Mouse (Mus musculus): ENCODE measurements at regions not wholly inside any gene's neighbourhood (a gene's known extent, or its start where the extent isn't known, plus 50 kb on each side); places are given as distances from the start of the nearest gene placed in this dataset.

DNA sequence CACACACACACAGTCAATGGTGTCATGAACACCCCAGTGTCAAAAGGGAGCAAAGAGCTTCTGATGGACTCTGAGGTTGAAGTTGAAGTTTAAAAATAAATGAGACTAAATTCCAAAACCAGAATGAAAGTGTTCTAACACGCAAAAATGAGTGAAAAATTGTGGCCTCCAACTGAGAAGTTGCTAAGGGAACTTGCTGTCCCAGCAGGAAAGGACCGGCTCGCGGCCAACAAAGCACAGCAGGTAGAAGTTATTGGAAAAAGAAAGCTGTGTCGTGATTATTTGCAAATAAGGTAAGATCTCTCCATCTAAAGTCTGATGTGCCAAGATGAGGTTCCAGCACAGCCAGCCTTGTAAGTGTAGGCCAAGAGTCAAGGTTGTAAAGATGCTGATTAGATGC, 169.7 kb downstream of the Nrp2 start:
- Histone ChIP-seq H3K36me3 (no peaks in the 10 kb centered on the region), H3K9ac (replicated peaks) (no peak overlapping the region), H3K27ac (replicated peaks) (no peak overlapping the region), H3K4me2 (replicated peaks) (no peak overlapping the region), H3K4me3 (no peak overlapping the region), H3K27me3 (no peaks in the 10 kb centered on the region), H3K4me1 (no peaks in the 10 kb centered on the region), H3K9me3 (no peaks in the 10 kb centered on the region)
- no peak for ATAC-seq (ENCODE audit: low FRiP score, low read depth)
- 81% methylated on average over 5 of the region's 5 CpGs for WGBS

DNA sequence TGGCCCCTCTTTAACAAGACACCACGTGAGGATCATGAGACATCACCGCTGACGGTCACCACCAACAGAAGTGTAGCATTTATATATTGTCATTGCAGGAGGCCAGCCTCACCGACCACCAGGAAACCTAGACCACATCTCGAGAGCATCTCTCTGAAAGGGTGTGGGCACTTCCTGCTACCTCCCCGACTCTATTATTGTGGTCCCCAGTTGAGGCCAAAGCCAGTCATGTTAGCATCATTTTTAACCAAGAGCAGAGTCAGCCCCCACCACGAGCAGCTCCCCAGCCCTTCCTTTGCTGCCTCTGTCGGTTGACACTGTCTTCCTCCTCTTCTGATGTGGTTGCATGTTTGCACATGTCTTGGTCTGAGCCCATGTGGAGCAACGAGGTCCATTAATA, 172.5 kb downstream of the Nrp2 start:
- H3K4me2 ChIP-seq (replicated peaks), result no peak overlapping the region
- no peak for ATAC-seq (ENCODE audit: low FRiP score, low read depth)
- H3K27ac ChIP-seq (replicated peaks), result no peak overlapping the region
- H3K27me3 ChIP-seq, result no peaks in the 10 kb centered on the region; the same call in 1 of the 2 replicates
- H3K9me3 ChIP-seq, result no peaks in the 10 kb centered on the region
- H3K36me3 ChIP-seq, result no peaks in the 10 kb centered on the region
- 80% methylated on average over 9 of the region's 9 CpGs for WGBS
- peaks cover 3% of the 10 kb centered on the region; the same call in 1 of the 2 replicates for H3K4me1 ChIP-seq
- H3K4me3 ChIP-seq, result no peak overlapping the region
- no peak overlapping the region for H3K9ac ChIP-seq (replicated peaks)

DNA sequence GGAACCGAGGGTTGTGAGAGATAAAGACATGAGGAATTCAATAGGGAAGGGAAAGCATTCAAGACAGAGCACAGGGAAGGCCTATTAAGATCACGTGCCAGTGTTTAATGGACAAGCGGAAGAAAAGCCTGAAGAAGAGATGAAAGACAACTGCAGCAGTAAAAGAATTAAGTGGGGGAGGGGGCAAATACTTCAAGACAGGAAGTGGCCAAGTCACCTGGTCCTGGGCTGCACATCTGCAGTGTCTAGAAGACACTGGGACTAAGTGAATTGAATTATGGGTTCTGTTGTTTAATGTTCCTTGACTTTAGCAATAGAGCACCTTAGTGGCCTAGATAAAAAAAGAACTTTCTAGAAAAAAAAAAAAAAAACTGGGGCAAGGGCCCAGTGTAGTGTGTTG, 173.6 kb downstream of the Nrp2 start:
- ATAC-seq (ENCODE audit: low FRiP score, low read depth), result no peak
- Histone ChIP-seq H3K27ac (replicated peaks) (no peak overlapping the region), H3K4me3 (no peak overlapping the region), H3K4me1 (peaks cover 3% of the 10 kb centered on the region; the same call in 1 of the 2 replicates), H3K9me3 (no peaks in the 10 kb centered on the region), H3K4me2 (replicated peaks) (no peak overlapping the region), H3K9ac (replicated peaks) (no peak overlapping the region), H3K27me3 (no peaks in the 10 kb centered on the region; the same call in 1 of the 2 replicates), H3K36me3 (no peaks in the 10 kb centered on the region)
- 60% methylated on average over 3 of the region's 3 CpGs for WGBS

DNA sequence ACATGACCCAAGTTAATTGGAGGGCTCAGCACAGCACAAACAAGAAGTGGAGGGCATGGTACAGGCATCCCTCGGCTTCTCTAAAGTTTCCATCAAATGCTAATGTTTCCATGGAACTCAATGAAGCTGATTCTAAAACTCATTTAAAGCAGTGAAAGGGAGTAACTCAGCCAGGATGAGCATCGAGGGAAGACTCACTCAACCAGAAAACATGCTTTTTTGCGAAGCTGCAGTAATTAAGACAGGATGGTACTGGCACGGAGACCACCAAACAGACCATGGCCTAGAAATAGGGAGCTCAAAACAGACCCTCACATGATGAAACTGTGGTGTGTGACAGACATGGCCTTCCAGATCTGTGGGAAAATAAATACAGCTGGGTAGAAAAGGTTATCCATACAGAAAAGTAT, 177.8 kb downstream of the Nrp2 start:
- Histone ChIP-seq H3K36me3 (no peaks in the 10 kb centered on the region), H3K4me2 (replicated peaks) (no peak overlapping the region), H3K9ac (replicated peaks) (no peak overlapping the region), H3K9me3 (no peaks in the 10 kb centered on the region), H3K4me3 (no peak overlapping the region), H3K27ac (replicated peaks) (no peak overlapping the region), H3K27me3 (no peaks in the 10 kb centered on the region; the same call in 1 of the 2 replicates), H3K4me1 (peaks cover 3% of the 10 kb centered on the region; the same call in 1 of the 2 replicates)
- ATAC-seq (ENCODE audit: low FRiP score, low read depth), result no peak
- 37% methylated on average over 4 of the region's 4 CpGs for WGBS

DNA sequence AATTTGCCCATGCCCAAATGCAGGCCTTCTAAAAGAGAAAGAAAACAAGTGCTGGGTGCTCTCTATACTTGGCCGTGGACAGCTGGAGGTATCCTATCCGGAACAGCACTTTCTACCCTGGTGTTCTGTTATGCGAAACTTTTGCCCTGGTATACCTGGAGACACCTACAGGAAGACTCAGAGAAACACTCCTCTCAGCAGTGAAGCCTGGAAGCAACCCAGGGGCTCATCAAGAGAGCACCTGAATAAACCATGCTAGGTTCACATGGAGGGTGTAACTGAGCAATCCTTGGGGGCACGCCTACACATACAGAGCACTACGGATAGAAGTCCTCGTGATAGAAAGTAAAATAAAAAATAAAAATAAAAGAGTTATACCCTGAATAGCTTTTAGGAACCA, 178.4 kb downstream of the Nrp2 start:
- Histone ChIP-seq H3K4me1 (peaks cover 3% of the 10 kb centered on the region; the same call in 1 of the 2 replicates), H3K4me2 (replicated peaks) (no peak overlapping the region), H3K9ac (replicated peaks) (no peak overlapping the region), H3K27me3 (no peaks in the 10 kb centered on the region; the same call in 1 of the 2 replicates), H3K27ac (replicated peaks) (no peak overlapping the region), H3K4me3 (no peak overlapping the region), H3K9me3 (no peaks in the 10 kb centered on the region), H3K36me3 (no peaks in the 10 kb centered on the region)
- WGBS, result 81% methylated on average over 6 of the region's 6 CpGs
- ATAC-seq (ENCODE audit: low FRiP score, low read depth), result no peak

DNA sequence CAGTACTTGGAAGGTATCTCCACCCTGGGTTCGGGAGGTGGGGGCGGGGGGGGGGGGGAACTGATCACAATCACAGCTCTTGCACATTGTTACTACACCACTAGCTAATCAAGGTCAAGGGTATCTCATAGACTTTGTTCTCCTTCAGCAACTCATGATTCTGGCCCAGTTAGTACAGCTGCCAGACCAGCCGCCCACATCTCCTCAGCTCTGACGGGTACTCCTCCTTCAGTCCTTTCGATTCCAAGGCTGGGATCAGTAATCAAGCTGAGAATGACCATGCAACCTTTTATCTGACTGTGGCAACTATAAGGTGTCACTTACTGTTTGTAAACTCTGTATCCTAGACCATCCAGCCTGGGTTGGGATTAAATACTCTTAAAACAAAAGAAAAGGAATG, 178.9 kb downstream of the Nrp2 start:
- H3K36me3 ChIP-seq, result no peaks in the 10 kb centered on the region
- no peak overlapping the region for H3K9ac ChIP-seq (replicated peaks)
- H3K9me3 ChIP-seq, result no peaks in the 10 kb centered on the region
- H3K4me1 ChIP-seq, result peaks cover 3% of the 10 kb centered on the region; the same call in 1 of the 2 replicates
- no peak overlapping the region for H3K27ac ChIP-seq (replicated peaks)
- H3K27me3 ChIP-seq, result no peaks in the 10 kb centered on the region; the same call in 1 of the 2 replicates
- no peak overlapping the region for H3K4me3 ChIP-seq
- no peak overlapping the region for H3K4me2 ChIP-seq (replicated peaks)
- 82% methylated on average over 5 of the region's 5 CpGs for WGBS
- no peak for ATAC-seq (ENCODE audit: low FRiP score, low read depth)

DNA sequence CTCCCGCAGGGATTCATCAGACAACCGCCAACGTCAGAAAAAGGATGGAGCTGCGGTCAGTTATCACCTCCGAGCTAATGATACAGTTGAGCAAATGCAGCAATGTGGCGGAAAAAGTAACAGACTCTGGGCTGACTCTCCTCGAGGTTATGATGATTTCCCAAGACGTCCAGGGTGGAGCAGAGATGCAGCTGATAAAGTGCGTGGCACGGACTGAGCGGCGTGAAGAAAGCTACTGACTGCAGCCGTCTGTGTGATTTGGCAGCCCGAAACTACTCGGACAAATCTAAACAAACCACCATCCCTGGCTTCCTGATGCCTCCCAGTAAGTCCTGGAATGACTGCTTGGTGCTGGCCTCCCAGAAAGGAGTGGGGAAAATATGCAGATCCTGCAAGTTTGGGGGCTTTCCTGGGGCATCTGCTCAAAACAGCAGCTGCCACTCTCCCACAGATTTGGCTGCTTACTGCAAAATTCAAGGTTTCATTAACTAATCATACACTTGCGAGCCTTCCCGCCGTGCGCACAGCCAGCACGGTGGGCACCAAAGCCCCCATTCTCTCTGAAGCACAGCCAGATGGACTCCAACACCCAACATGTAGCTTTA, 181.9 kb downstream of the Nrp2 start:
- Histone ChIP-seq H3K4me2 (replicated peaks) (no peak overlapping the region), H3K9me3 (no peaks in the 10 kb centered on the region), H3K9ac (replicated peaks) (no peak overlapping the region), H3K4me3 (no peak overlapping the region), H3K27me3 (no peaks in the 10 kb centered on the region), H3K4me1 (peaks cover 3% of the 10 kb centered on the region; the same call in 1 of the 2 replicates), H3K36me3 (no peaks in the 10 kb centered on the region), H3K27ac (replicated peaks) (no peak overlapping the region)
- ATAC-seq (ENCODE audit: low FRiP score, low read depth), result no peak
- 81% methylated on average over 20 of the region's 20 CpGs for WGBS

DNA sequence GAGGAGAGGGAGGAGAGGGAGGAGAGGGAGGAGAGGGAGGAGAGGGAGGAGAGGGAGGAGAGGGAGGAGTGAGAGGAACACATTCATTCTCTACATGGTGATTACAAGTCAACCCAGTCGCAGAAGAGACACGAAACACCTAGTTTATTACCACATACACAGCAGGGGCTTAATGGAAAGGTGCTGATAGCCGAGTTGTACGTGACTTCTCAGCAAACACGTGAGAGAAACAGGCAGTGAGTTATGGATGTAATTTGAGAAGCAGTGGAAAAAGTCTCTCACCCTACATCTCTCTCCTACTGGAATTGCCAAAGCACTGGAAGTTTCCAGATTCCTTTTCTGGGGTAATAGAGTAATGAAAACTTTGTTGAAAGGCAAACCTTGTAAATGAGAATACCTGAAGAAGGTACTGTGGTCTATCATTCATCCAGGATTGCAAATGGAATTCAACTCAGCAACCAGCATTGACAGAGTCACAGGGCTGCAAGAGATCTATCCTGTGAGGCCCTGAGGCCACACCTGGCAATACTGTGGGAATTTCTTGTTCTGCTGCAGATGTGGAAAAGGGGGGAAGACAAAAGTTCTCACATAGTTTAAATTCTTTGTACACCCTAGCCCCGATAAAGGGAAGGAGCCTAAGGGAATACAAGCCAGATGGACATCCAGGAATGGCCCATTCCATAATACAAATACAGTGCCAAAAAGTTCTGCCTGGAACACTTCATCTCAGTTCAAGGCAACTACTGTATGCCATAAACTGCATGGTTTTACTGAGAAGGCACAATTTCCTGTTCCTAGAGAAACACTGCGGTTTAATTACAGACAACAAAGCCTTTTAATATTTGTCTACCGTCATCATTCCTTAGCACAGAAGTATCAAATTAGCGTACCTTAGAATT, 184.7 kb downstream of the Nrp2 start:
- Histone ChIP-seq H3K27ac (replicated peaks) (no peak overlapping the region), H3K4me2 (replicated peaks) (no peak overlapping the region), H3K36me3 (no peaks in the 10 kb centered on the region), H3K9me3 (0 out of 2 replicates have a peak, but pooled peaks cover 2% of the 10 kb centered on the region), H3K4me1 (no peaks in the 10 kb centered on the region), H3K4me3 (no peak overlapping the region), H3K9ac (replicated peaks) (no peak overlapping the region), H3K27me3 (no peaks in the 10 kb centered on the region)
- 77% methylated on average over 9 of the region's 9 CpGs for WGBS
- no peak for ATAC-seq (ENCODE audit: low FRiP score, low read depth)

DNA sequence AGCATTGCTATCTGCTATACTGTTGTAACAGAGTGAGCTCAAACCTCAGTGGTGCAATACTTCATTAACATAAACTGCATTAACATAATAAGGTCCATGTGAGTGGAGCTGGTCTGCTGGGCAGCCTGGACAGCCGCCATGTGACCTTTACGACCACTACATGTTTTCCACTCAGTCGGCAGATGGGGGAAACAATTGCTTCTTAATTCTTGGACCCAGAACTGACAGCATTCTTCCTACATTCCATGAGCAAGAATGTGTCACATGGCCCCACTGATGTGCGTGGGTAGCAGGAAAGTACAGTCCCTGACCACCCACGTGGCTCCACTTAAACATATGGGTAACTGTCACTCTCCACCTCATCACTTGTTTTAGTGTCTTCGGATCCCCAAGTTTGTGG, 198.3 kb downstream of the Nrp2 start:
- Histone ChIP-seq H3K4me3 (no peak overlapping the region), H3K27ac (replicated peaks) (no peak overlapping the region), H3K9me3 (no peaks in the 10 kb centered on the region), H3K36me3 (no peaks in the 10 kb centered on the region), H3K4me2 (replicated peaks) (no peak overlapping the region), H3K27me3 (no peaks in the 10 kb centered on the region; the same call in 1 of the 2 replicates), H3K4me1 (peaks cover 24% of the 10 kb centered on the region), H3K9ac (replicated peaks) (no peak overlapping the region)
- ATAC-seq (ENCODE audit: low FRiP score, low read depth), result 0 out of 2 replicates have a peak, but pooled peaks have one; percentile 44
- WGBS, result 71% methylated on average over 6 of the region's 6 CpGs

DNA sequence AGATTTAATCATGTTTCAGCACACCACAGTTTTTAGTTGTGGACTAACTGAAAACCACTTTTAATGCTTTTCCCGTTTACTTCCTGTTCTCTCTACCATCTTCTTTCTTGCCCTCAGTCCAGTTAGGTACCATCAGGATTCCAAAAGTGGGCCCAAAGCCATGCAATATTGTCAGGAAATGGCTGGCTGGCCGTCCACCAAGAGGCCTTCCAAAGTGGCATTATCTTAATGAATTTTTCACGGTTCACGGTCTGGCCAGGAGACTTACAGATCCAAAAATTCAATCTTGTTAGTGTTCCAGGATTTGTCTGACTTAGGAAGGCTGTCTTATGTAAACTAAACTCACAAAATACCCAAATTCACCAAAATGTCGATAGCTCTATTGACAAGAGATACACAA, 198.8 kb downstream of the Nrp2 start:
- Histone ChIP-seq H3K36me3 (no peaks in the 10 kb centered on the region), H3K9ac (replicated peaks) (no peak overlapping the region)
- 68% methylated on average over 5 of the region's 5 CpGs for WGBS

DNA sequence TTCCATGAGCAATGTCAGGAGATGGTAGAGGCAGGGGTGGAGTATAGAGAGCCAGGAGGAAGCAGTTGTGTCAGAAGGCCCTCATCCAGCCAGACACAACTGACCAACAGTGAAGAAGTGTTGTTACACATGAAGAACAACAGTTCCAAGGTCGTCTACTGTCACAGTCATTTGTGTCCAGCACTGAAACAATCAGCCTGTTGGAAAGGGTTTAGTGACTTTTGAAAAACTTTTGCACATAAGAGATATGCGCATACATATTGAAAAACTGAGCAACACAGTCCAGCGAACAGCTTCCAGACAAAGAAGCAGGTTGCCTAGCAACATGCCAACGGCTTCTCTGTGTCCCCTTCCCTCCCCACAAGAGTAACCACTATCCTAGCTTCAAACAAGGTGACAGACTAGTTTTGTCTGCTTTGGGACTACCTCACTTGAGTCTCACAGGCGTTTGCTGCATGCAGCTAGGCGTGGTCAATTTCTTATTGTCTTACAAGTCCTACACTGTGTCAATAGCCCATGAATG, 199.9 kb downstream of the Nrp2 start:
- H3K4me2 ChIP-seq (replicated peaks), result no peak overlapping the region
- no peaks in the 10 kb centered on the region for H3K9me3 ChIP-seq
- peak; percentile 60; the same call in 1 of the 2 replicates for ATAC-seq (ENCODE audit: low FRiP score, low read depth)
- no peak overlapping the region for H3K4me3 ChIP-seq
- H3K9ac ChIP-seq (replicated peaks), result no peak overlapping the region
- H3K36me3 ChIP-seq, result no peaks in the 10 kb centered on the region
- H3K4me1 ChIP-seq, result peaks cover 28% of the 10 kb centered on the region
- 41% methylated on average over 6 of the region's 6 CpGs for WGBS
- H3K27ac ChIP-seq (replicated peaks), result no peak overlapping the region
- H3K27me3 ChIP-seq, result no peaks in the 10 kb centered on the region; the same call in 1 of the 2 replicates

More for the DNA sequence above, 198.8 kb downstream of the Nrp2 start:
- H3K4me3 ChIP-seq, result no peak overlapping the region
- H3K4me2 ChIP-seq (replicated peaks), result no peak overlapping the region
- H3K9me3 ChIP-seq, result no peaks in the 10 kb centered on the region
- H3K27me3 ChIP-seq, result no peaks in the 10 kb centered on the region; the same call in 1 of the 2 replicates
- H3K4me1 ChIP-seq, result peaks cover 28% of the 10 kb centered on the region
- ATAC-seq (ENCODE audit: low FRiP score, low read depth), result no peak
- H3K27ac ChIP-seq (replicated peaks), result no peak overlapping the region

DNA sequence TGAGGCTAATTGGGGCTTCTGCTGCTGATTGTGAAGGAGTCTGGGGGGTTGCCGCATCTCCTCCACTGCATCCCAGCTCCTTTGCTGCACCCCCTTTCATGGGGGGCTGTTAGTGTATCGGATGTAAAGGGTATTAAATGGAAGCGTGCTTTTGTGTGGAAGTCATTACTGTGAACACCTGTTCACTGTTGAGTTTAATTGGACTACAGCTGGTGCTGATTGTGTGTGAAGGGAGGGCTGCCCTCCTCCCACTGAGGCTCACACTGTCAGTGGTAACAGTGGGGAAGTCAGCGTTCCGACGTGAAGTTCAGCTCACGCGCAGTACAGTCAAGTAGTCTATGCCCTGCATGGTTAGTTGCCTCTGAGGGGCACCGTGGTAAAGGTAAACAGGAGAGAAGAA, 202.7 kb downstream of the Nrp2 start:
- no peak overlapping the region for H3K27ac ChIP-seq (replicated peaks)
- no peak overlapping the region for H3K4me2 ChIP-seq (replicated peaks)
- H3K4me3 ChIP-seq, result no peak overlapping the region
- 57% methylated on average over 9 of the region's 9 CpGs for WGBS
- ATAC-seq (ENCODE audit: low FRiP score, low read depth), result peak; percentile 53; the same call in 1 of the 2 replicates
- no peaks in the 10 kb centered on the region for H3K36me3 ChIP-seq
- no peaks in the 10 kb centered on the region for H3K9me3 ChIP-seq
- H3K27me3 ChIP-seq, result peaks cover 13% of the 10 kb centered on the region; the same call in 1 of the 2 replicates
- peaks cover 27% of the 10 kb centered on the region for H3K4me1 ChIP-seq
- no peak overlapping the region for H3K9ac ChIP-seq (replicated peaks)

Data from midbrain, embryonic 12.5 days (tissue).